Mouse (Mus musculus) neural tube, embryonic 15.5 days (tissue): ENCODE measurements around the gene Mylpf. TPM values are rescaled to one million over a fixed set of nuclear protein-coding genes. Genes with fewer than 3 reads are reported as not detected.

ENCODE experiments used
- ATAC-seq: fragments of 200-750 bp; cut with Nextera tagmentation; 2 replicates; pipeline ENCODE4 v1.8.0; 2017; ENCODE audit warnings: mild to moderate bottlenecking, moderate TSS enrichment, moderate library complexity; ENCODE audit not compliant: low FRiP score
- H3K27ac ChIP-seq: fragments of 300-500 bp; sonication (generic); replicated peaks from 2 replicates; pipeline ENCODE4 v1.5.1; 2015; ENCODE audit warnings: mild to moderate bottlenecking, inconsistent platforms
- H3K27me3 ChIP-seq: fragments of 300-500 bp; sonication (generic); replicated peaks from 2 replicates; pipeline ENCODE4 v1.6.1; 2015; ENCODE audit warnings: inconsistent platforms
- H3K36me3 ChIP-seq: fragments of 300-500 bp; sonication (generic); 2 replicates; pipeline ENCODE4 v1.6.1; 2015; ENCODE audit warnings: inconsistent platforms
- H3K4me1 ChIP-seq: fragments of 300-500 bp; sonication (generic); 2 replicates; pipeline ENCODE4 v1.6.1; 2015; ENCODE audit warnings: inconsistent platforms
- H3K4me2 ChIP-seq: fragments of 300-500 bp; sonication (generic); 2 replicates; pipeline ENCODE4 v1.6.1; 2015; ENCODE audit warnings: inconsistent platforms, mild to moderate bottlenecking, moderate library complexity
- H3K4me3 ChIP-seq: fragments of 300-500 bp; sonication (generic); replicated peaks from 2 replicates; pipeline ENCODE4 v1.5.1; 2015; ENCODE audit warnings: mild to moderate bottlenecking, inconsistent platforms
- H3K9ac ChIP-seq: fragments of 300-500 bp; sonication (generic); replicated peaks from 2 replicates; pipeline ENCODE4 v1.6.1; 2015; ENCODE audit warnings: mild to moderate bottlenecking, inconsistent platforms
- H3K9me3 ChIP-seq: fragments of 300-500 bp; sonication (generic); replicated peaks from 2 replicates; pipeline ENCODE4 v1.6.1; 2016; ENCODE audit warnings: inconsistent platforms
- WGBS: fragments of 180-500 bp; shearing (Covaris S2); methylation state at CpG from one replicate; pipeline ENCODE4 v1.1.7; 2015; ENCODE audit warnings: mixed read lengths; 5-methylcytosine and 5-hydroxymethylcytosine counted together
- polyA plus RNA-seq: library from polyadenylated mRNA; unstranded; fragments of >200 nt; fragmentation: Nextera tagmentation; extraction: Ambion mirVana; gene quantifications from 2 replicates; pipeline ENCODE4 v1.2.1, GENCODE M21; 2015

Gene Mylpf
- polyA plus RNA-seq, 1 experiment from 2014 or later: 72.2 TPM

GRCm38 (mm10) chr7:127187351-127187750 is 21.3 kb upstream of the Mylpf start:
- Histone ChIP-seq H3K4me2 (no peak overlapping the region), H3K36me3 (peaks cover 13% of the 10 kb centered on the region), H3K4me1 (no peaks in the 10 kb centered on the region), H3K4me3 (no peak overlapping the region), H3K9ac (no peak overlapping the region), H3K27me3 (no peaks in the 10 kb centered on the region), H3K27ac (no peak overlapping the region), H3K9me3 (no peaks in the 10 kb centered on the region)
- 80% methylated on average over 10 of the region's 10 CpGs for WGBS
- no peak for ATAC-seq

- H3K4me1 ChIP-seq: peaks cover 4% of the 10 kb centered on the region; the same call in 1 of the 2 replicates
- WGBS: 87% methylated on average over 17 of the region's 17 CpGs
- no peak overlapping the region for H3K27ac ChIP-seq
- no peaks in the 10 kb centered on the region for H3K27me3 ChIP-seq
- no peak overlapping the region for H3K4me3 ChIP-seq
- no peak overlapping the region for H3K9ac ChIP-seq
- ATAC-seq: no peak
- H3K4me2 ChIP-seq: no peak overlapping the region
- peaks cover 25% of the 10 kb centered on the region for H3K36me3 ChIP-seq
- no peaks in the 10 kb centered on the region for H3K9me3 ChIP-seq
Measured at GRCm38 (mm10) chr7:127188305-127189276, 20.1 kb upstream of the Mylpf start.

- no peak for ATAC-seq
- H3K4me3 ChIP-seq: no peak overlapping the region
- peaks cover 34% of the 10 kb centered on the region for H3K36me3 ChIP-seq
- no peak overlapping the region for H3K9ac ChIP-seq
- no peak overlapping the region for H3K27ac ChIP-seq
- H3K9me3 ChIP-seq: no peaks in the 10 kb centered on the region
- H3K4me2 ChIP-seq: no peak overlapping the region
- no peaks in the 10 kb centered on the region for H3K27me3 ChIP-seq
- H3K4me1 ChIP-seq: peaks cover 22% of the 10 kb centered on the region
- 66% methylated on average over 6 of the region's 6 CpGs for WGBS
Measured at GRCm38 (mm10) chr7:127190672-127191071, 18.0 kb upstream of the Mylpf start.

- Histone ChIP-seq H3K9me3 (no peaks in the 10 kb centered on the region), H3K4me1 (peaks cover 34% of the 10 kb centered on the region), H3K36me3 (peaks cover 46% of the 10 kb centered on the region), H3K27ac (no peak overlapping the region), H3K27me3 (no peaks in the 10 kb centered on the region), H3K9ac (no peak overlapping the region), H3K4me2 (no peak overlapping the region), H3K4me3 (no peak overlapping the region)
- WGBS: 96% methylated on average over 5 of the region's 5 CpGs
- no peak for ATAC-seq
Measured at GRCm38 (mm10) chr7:127192989-127193388, 15.7 kb upstream of the Mylpf start.

- Histone ChIP-seq H3K36me3 (peaks cover 57% of the 10 kb centered on the region), H3K9me3 (no peaks in the 10 kb centered on the region), H3K27ac (no peak overlapping the region), H3K9ac (peak overlapping the region; percentile 78; the same call in 1 of the 2 replicates), H3K4me3 (peak overlapping the region; percentile 87; the same call in 1 of the 2 replicates), H3K4me2 (peak overlapping the region; percentile 91), H3K27me3 (no peaks in the 10 kb centered on the region), H3K4me1 (peaks cover 34% of the 10 kb centered on the region)
- 95% methylated on average over 17 of the region's 17 CpGs for WGBS
- ATAC-seq: no peak
Measured at GRCm38 (mm10) chr7:127194011-127194632, 14.6 kb upstream of the Mylpf start.

- peak overlapping the region; percentile 92; the same call in 1 of the 2 replicates for H3K27ac ChIP-seq
- H3K4me3 ChIP-seq: peak overlapping the region; percentile 87
- no peak for ATAC-seq
Measured at GRCm38 (mm10) chr7:127194633-127195029, 14.1 kb upstream of the Mylpf start.

GRCm38 (mm10) chr7:127195544-127196295 is 13.0 kb upstream of the Mylpf start, which contains the start of gene Cd2bp2:
TSS of gene Cd2bp2 (minus strand) at chr7:127196050.
- H3K27me3 ChIP-seq: no peaks in the 10 kb centered on the region
- ATAC-seq: peak; percentile 96
- H3K4me3 ChIP-seq: peak within 1 kb of the TSS; percentile 87
- peak within 1 kb of the TSS; percentile 92 for H3K27ac ChIP-seq
- peaks cover 73% of the 10 kb centered on the region for H3K36me3 ChIP-seq
- peak within 1 kb of the TSS; percentile 91 for H3K4me2 ChIP-seq
- H3K4me1 ChIP-seq: peaks cover 34% of the 10 kb centered on the region
- H3K9me3 ChIP-seq: no peaks in the 10 kb centered on the region
- under 1% methylated on average over 51 of the region's 51 CpGs for WGBS
- H3K9ac ChIP-seq: peak within 1 kb of the TSS; percentile 78

More at GRCm38 (mm10) chr7:127194633-127195029, 14.1 kb upstream of the Mylpf start:
- Histone ChIP-seq H3K9ac (peak overlapping the region; percentile 78), H3K4me1 (peaks cover 34% of the 10 kb centered on the region), H3K4me2 (peak overlapping the region; percentile 91), H3K27me3 (no peaks in the 10 kb centered on the region), H3K9me3 (no peaks in the 10 kb centered on the region), H3K36me3 (peaks cover 63% of the 10 kb centered on the region)
- 83% methylated on average over 7 of the region's 7 CpGs for WGBS

- no peak for ATAC-seq
- H3K27me3 ChIP-seq: no peaks in the 10 kb centered on the region
- H3K36me3 ChIP-seq: peaks cover 76% of the 10 kb centered on the region
- WGBS: 61% methylated on average over 11 of the region's 11 CpGs
- H3K4me1 ChIP-seq: peaks cover 34% of the 10 kb centered on the region
- H3K9me3 ChIP-seq: no peaks in the 10 kb centered on the region
- H3K4me3 ChIP-seq: peak overlapping the region; percentile 87
- peak overlapping the region; percentile 90 for H3K27ac ChIP-seq
- H3K9ac ChIP-seq: peak overlapping the region; percentile 73
- H3K4me2 ChIP-seq: peak overlapping the region; percentile 84
Measured at GRCm38 (mm10) chr7:127196484-127196883, 12.2 kb upstream of the Mylpf start.

GRCm38 (mm10) chr7:127206606-127207005 is 2.1 kb upstream of the Mylpf start:
- 63% methylated on average over 2 of the region's 2 CpGs for WGBS
- peak overlapping the region; percentile 88 for H3K9ac ChIP-seq
- peak overlapping the region; percentile 97 for H3K4me3 ChIP-seq

GRCm38 (mm10) chr7:127207374-127208294 is 1.1 kb upstream of the Mylpf start:
- Histone ChIP-seq H3K9me3 (no peaks in the 10 kb centered on the region), H3K27ac (peak overlapping the region; percentile 83), H3K9ac (peak overlapping the region; percentile 88), H3K27me3 (no peaks in the 10 kb centered on the region), H3K36me3 (peaks cover 19% of the 10 kb centered on the region), H3K4me3 (peak overlapping the region; percentile 97), H3K4me2 (peak overlapping the region; percentile 90), H3K4me1 (peaks cover 36% of the 10 kb centered on the region)
- 0 out of 2 replicates have a peak, but pooled peaks have one; percentile 4 for ATAC-seq
- WGBS: under 1% methylated on average over 51 of the region's 53 CpGs

More at GRCm38 (mm10) chr7:127206606-127207005, 2.1 kb upstream of the Mylpf start:
- Histone ChIP-seq H3K9me3 (no peaks in the 10 kb centered on the region), H3K4me2 (peak overlapping the region; percentile 90), H3K4me1 (peaks cover 36% of the 10 kb centered on the region), H3K36me3 (peaks cover 27% of the 10 kb centered on the region), H3K27ac (no peak overlapping the region), H3K27me3 (no peaks in the 10 kb centered on the region)
- no peak for ATAC-seq
